In the genomic region with DNA sequence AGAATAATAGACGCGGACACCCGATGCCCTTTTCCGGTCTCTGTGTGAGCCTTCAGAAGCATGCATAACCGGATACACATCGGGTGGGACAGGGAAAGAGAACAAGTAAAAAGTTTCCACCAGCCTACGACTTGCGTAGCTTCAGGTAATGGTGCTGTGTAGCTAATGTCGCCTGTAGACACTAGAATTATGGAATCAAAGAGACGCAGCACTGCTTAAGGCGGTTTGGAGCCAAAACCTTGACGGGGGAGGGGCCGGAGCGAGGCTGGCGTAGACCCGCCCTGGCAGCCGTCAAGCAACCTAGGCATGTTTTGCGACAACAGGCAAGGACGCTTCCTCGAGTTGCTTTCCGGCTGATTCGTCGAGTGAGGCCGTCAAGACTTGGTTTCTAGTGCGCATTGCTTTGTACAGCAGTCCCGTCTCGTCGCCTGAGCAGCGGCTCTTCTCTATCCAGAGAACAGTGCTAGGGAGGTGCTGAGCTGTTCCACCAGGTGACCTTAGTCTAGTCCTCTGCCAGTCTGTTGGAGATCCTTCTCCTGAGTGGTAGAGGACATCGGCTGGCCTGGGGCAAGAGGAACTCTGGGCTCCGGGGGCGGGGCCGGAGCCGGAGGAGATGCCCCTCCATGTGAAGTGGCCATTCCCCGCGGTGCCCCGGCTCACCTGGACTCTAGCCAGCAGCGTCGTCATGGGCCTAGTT, we compare ENCODE assay signal across 8 mouse cellular contexts. TPM values are rescaled to one million over a fixed set of nuclear protein-coding genes. Genes with fewer than 3 reads are reported as not detected.
DNase-seq lines count a peak whose midpoint lies in the region; ATAC-seq and TF ChIP-seq lines count a peak whose summit lies in the region.

No protein-coding gene starts in this region.

- H3K36me3 ChIP-seq in heart, embryonic 11.5 days (ENCODE audit: control insufficient read depth, insufficient read depth, low read length), result no peaks in the 10 kb centered on the region
- no peaks in the 10 kb centered on the region; the same call in 1 of the 2 replicates for H3K36me3 ChIP-seq in kidney, embryonic 16.5 days (ENCODE audit: insufficient read depth, low read length)
- H3K36me3 ChIP-seq in liver, adult 2 months (ENCODE audit: control insufficient read depth, insufficient read depth, low read length), result no peaks in the 10 kb centered on the region
- no peaks in the 10 kb centered on the region for H3K36me3 ChIP-seq in myocyte (ENCODE audit: control insufficient read depth, insufficient read depth)

- no peaks in the 10 kb centered on the region for H3K27me3 ChIP-seq in heart, embryonic 11.5 days (ENCODE audit: control insufficient read depth, insufficient read depth, low read length)
- no peaks in the 10 kb centered on the region for H3K27me3 ChIP-seq in kidney, embryonic 16.5 days (ENCODE audit: insufficient read depth, low read length)
- no peaks in the 10 kb centered on the region for H3K27me3 ChIP-seq in liver, adult 2 months (ENCODE audit: control insufficient read depth, insufficient read depth, low read length)
- no peaks in the 10 kb centered on the region for H3K27me3 ChIP-seq in myocyte (ENCODE audit: control insufficient read depth, insufficient read depth, insufficient read length)

- no peak for TF ChIP-seq CTCF in liver, adult 2 months (IDR thresholded peaks at IDR 0.05; ENCODE audit: low read depth, low read length)

- peaks cover 2% of the 10 kb centered on the region; the same call in 1 of the 2 replicates for H3K4me1 ChIP-seq in heart, embryonic 11.5 days (ENCODE audit: control insufficient read depth, insufficient read depth, low read length)
- peaks cover 11% of the 10 kb centered on the region for H3K4me1 ChIP-seq in kidney, embryonic 16.5 days (ENCODE audit: insufficient read depth, low read length)
- H3K4me1 ChIP-seq in liver, adult 2 months (ENCODE audit: control insufficient read depth, insufficient read depth, low read length), result peaks cover 6% of the 10 kb centered on the region; the same call in 1 of the 2 replicates

- ATAC-seq in erythroblast, adult 5-6 weeks (replicated peaks; ENCODE audit: low FRiP score, poor library complexity, severe bottlenecking), result peak; percentile 76
- ATAC-seq in heart, embryonic 11.5 days (replicated peaks; ENCODE audit: insufficient number of reproducible peaks, low FRiP score, low TSS enrichment), result peak; percentile 40
- peak; percentile 59 for ATAC-seq in kidney, embryonic 16.5 days (ENCODE audit: low FRiP score, low TSS enrichment)

- WGBS in heart, embryonic 11.5 days (ENCODE audit: insufficient replicate concordance), result 16% methylated on average over 39 of the region's 39 CpGs
- WGBS in kidney, embryonic 16.5 days, result 23% methylated on average over 39 of the region's 39 CpGs
- 0% methylated on average over 39 of the region's 39 CpGs for WGBS in liver, adult 2 months

- peak; percentile 80 to 83 for DNase-seq in B cell, adult 2 months
- peak; percentile 96 for DNase-seq in brain, adult 2 months (ENCODE audit: low read depth, low spot score)
- peak; percentile 80 for DNase-seq in liver, adult 2 months (ENCODE audit: extremely low read depth, low read depth, low spot score)
- peak; percentile 86 to 90 for DNase-seq in spleen, postnatal 4 days (ENCODE audit: low spot score in 2 of 2)

- H3K9ac ChIP-seq in heart, embryonic 11.5 days (ENCODE audit: low read depth, low read length), result peak overlapping the region; percentile 73
- H3K9ac ChIP-seq in kidney, embryonic 16.5 days (replicated peaks; ENCODE audit: low read length), result peak overlapping the region; percentile 75
- peak overlapping the region; percentile 91 for H3K9ac ChIP-seq in liver, adult 2 months (ENCODE audit: low read depth, low read length)

- TF ChIP-seq POLR2A in liver, adult 2 months (IDR thresholded peaks at IDR 0.05; ENCODE audit: extremely low read depth, insufficient read depth, low read length), result peak; percentile 51; the same call in 1 of the 2 replicates
- peak; percentile 87 for TF ChIP-seq POLR2A in myocyte (IDR thresholded peaks at IDR 0.05; ENCODE audit: insufficient read length, low read depth)

- peak overlapping the region; percentile 78 for H3K27ac ChIP-seq in heart, embryonic 11.5 days (ENCODE audit: low read depth, low read length)
- H3K27ac ChIP-seq in kidney, embryonic 16.5 days (ENCODE audit: low read length), result peak overlapping the region; percentile 77
- peak overlapping the region; percentile 92 for H3K27ac ChIP-seq in liver, adult 2 months (replicated peaks; ENCODE audit: insufficient read depth, low read depth, low read length)

- H3K79me2 ChIP-seq in liver, adult 2 months (ENCODE audit: control insufficient read depth, insufficient read depth, low read length), result peaks cover 3% of the 10 kb centered on the region; the same call in 1 of the 2 replicates
- peaks cover 14% of the 10 kb centered on the region for H3K79me2 ChIP-seq in myocyte (ENCODE audit: control insufficient read depth, insufficient read depth)

- no peaks in the 10 kb centered on the region for H3K9me3 ChIP-seq in heart, embryonic 11.5 days (replicated peaks; ENCODE audit: control insufficient read depth, low read length)
- H3K9me3 ChIP-seq in kidney, embryonic 16.5 days (ENCODE audit: low read length), result no peaks in the 10 kb centered on the region

- peak overlapping the region; percentile 55 for H3K4me3 ChIP-seq in heart, embryonic 11.5 days (ENCODE audit: low read depth, low read length)
- peak overlapping the region; percentile 58 for H3K4me3 ChIP-seq in kidney, embryonic 16.5 days (ENCODE audit: low read length)
- H3K4me3 ChIP-seq in liver, adult 2 months (ENCODE audit: insufficient read depth, low read depth, low read length), result peak overlapping the region; percentile 67
- H3K4me3 ChIP-seq in myocyte, result peak overlapping the region; percentile 67

- peak overlapping the region; percentile 79 for H3K4me2 ChIP-seq in heart, embryonic 11.5 days
- peak overlapping the region; percentile 79 for H3K4me2 ChIP-seq in kidney, embryonic 16.5 days (replicated peaks; ENCODE audit: low read depth, low read length)
- peak overlapping the region; percentile 81 for H3K4me2 ChIP-seq in myocyte (ENCODE audit: low read depth)

- peak overlapping the region; percentile 54 for H3ac ChIP-seq in myocyte (ENCODE audit: control insufficient read depth, insufficient read length)

TF ChIP-seq in myocyte, 11 proteins besides CTCF, POLR2A, EP300 and RAD21:
- TF ChIP-seq CEBPB (IDR thresholded peaks at IDR 0.05; ENCODE audit: insufficient read depth, poor library complexity, severe bottlenecking) (no peak), POLR2AphosphoS2 (IDR thresholded peaks at IDR 0.05; ENCODE audit: insufficient read length, low read depth) (peak; percentile 93)

RNA-seq across cellular contexts. Expression of gene Dnase1l1, which starts 0.4 kb away (rescaled TPM):
- 27.9 and 29.0 TPM in 2 replicates for total RNA-seq in erythroblast, adult 5-6 weeks (2015; ENCODE audit: low replicate concordance)
- 17.3 and 29.3 TPM in 2 replicates for total RNA-seq in erythroblast, adult 5-6 weeks (2017; ENCODE audit: low replicate concordance)
- polyA plus RNA-seq in heart, embryonic 11.5 days (2014; fragmentation: Nextera tagmentation; extraction: Ambion mirVana), result 10.5 and 11.5 TPM in 2 replicates
- polyA plus RNA-seq in kidney, embryonic 16.5 days (2015; fragmentation: Nextera tagmentation; extraction: Ambion mirVana), result 13.4 and 15.5 TPM in 2 replicates
- 3.5 and 6.1 TPM in 2 replicates for total RNA-seq in liver, adult 2 months (2014; rRNA removed)
- 4.9 and 5.5 TPM in 2 replicates for polyA plus RNA-seq in liver, adult 2 months (2012; rRNA removed)
- polyA plus RNA-seq in myocyte (2012; fragmentation: generic; extraction: Trizol), result 17.0 TPM

RNA-seq across cellular contexts. Expression of gene Taz, which starts 0.8 kb away (rescaled TPM):
- total RNA-seq in erythroblast, adult 5-6 weeks (2015; ENCODE audit: low replicate concordance), result 11.5 and 29.0 TPM in 2 replicates
- 7.2 and 24.5 TPM in 2 replicates for total RNA-seq in erythroblast, adult 5-6 weeks (2017; ENCODE audit: low replicate concordance)
- polyA plus RNA-seq in heart, embryonic 11.5 days (2014; fragmentation: Nextera tagmentation; extraction: Ambion mirVana), result 49.1 and 58.2 TPM in 2 replicates
- 97.2 and 103 TPM in 2 replicates for polyA plus RNA-seq in kidney, embryonic 16.5 days (2015; fragmentation: Nextera tagmentation; extraction: Ambion mirVana)
- total RNA-seq in liver, adult 2 months (2014; rRNA removed), result 29.7 and 37.2 TPM in 2 replicates
- 48.8 and 53.9 TPM in 2 replicates for polyA plus RNA-seq in liver, adult 2 months (2012; rRNA removed)
- 28.2 TPM for polyA plus RNA-seq in myocyte (2012; fragmentation: generic; extraction: Trizol)

RNA-seq across cellular contexts. Expression of gene Rpl10, which starts 11.9 kb away (rescaled TPM):
- 743 and 770 TPM in 2 replicates for total RNA-seq in erythroblast, adult 5-6 weeks (2015; ENCODE audit: low replicate concordance)
- total RNA-seq in erythroblast, adult 5-6 weeks (2017; ENCODE audit: low replicate concordance), result 310 and 397 TPM in 2 replicates
- polyA plus RNA-seq in heart, embryonic 11.5 days (2014; fragmentation: Nextera tagmentation; extraction: Ambion mirVana), result 532 and 534 TPM in 2 replicates
- polyA plus RNA-seq in kidney, embryonic 16.5 days (2015; fragmentation: Nextera tagmentation; extraction: Ambion mirVana), result 610 and 782 TPM in 2 replicates
- 1,181 and 1,274 TPM in 2 replicates for total RNA-seq in liver, adult 2 months (2014; rRNA removed)
- 968 and 1,030 TPM in 2 replicates for polyA plus RNA-seq in liver, adult 2 months (2012; rRNA removed)
- 2,470 TPM for polyA plus RNA-seq in myocyte (2012; fragmentation: generic; extraction: Trizol)

RNA-seq across cellular contexts. Expression of gene Atp6ap1, which starts 14.4 kb away (rescaled TPM):
- total RNA-seq in erythroblast, adult 5-6 weeks (2015; ENCODE audit: low replicate concordance), result 144 and 155 TPM in 2 replicates
- total RNA-seq in erythroblast, adult 5-6 weeks (2017; ENCODE audit: low replicate concordance), result 143 and 265 TPM in 2 replicates
- polyA plus RNA-seq in heart, embryonic 11.5 days (2014; fragmentation: Nextera tagmentation; extraction: Ambion mirVana), result 90.6 and 131 TPM in 2 replicates
- 175 and 180 TPM in 2 replicates for polyA plus RNA-seq in kidney, embryonic 16.5 days (2015; fragmentation: Nextera tagmentation; extraction: Ambion mirVana)
- total RNA-seq in liver, adult 2 months (2014; rRNA removed), result 53.1 and 67.8 TPM in 2 replicates
- 150 and 152 TPM in 2 replicates for polyA plus RNA-seq in liver, adult 2 months (2012; rRNA removed)
- polyA plus RNA-seq in myocyte (2012; fragmentation: generic; extraction: Trizol), result 178 TPM

RNA-seq across cellular contexts. Expression of gene Gdi1, which starts 22.3 kb away (rescaled TPM):
- 139 and 145 TPM in 2 replicates for total RNA-seq in erythroblast, adult 5-6 weeks (2015; ENCODE audit: low replicate concordance)
- 60.1 and 128 TPM in 2 replicates for total RNA-seq in erythroblast, adult 5-6 weeks (2017; ENCODE audit: low replicate concordance)
- polyA plus RNA-seq in heart, embryonic 11.5 days (2014; fragmentation: Nextera tagmentation; extraction: Ambion mirVana), result 131 and 162 TPM in 2 replicates
- 219 and 243 TPM in 2 replicates for polyA plus RNA-seq in kidney, embryonic 16.5 days (2015; fragmentation: Nextera tagmentation; extraction: Ambion mirVana)
- 54.7 and 55.5 TPM in 2 replicates for total RNA-seq in liver, adult 2 months (2014; rRNA removed)
- polyA plus RNA-seq in liver, adult 2 months (2012; rRNA removed), result 43.6 and 72.5 TPM in 2 replicates
- 83.9 TPM for polyA plus RNA-seq in myocyte (2012; fragmentation: generic; extraction: Trizol)

Comparison
In these comparisons a context has a peak if more than half of its experiments do, and no peak if none do; other contexts are left out.
1. Peak in every context shown above with its lines: DNase-seq, ATAC-seq, H3K4me3 ChIP-seq and H3K27ac ChIP-seq.